Mouse (Mus musculus): ENCODE measurements around the gene Acvrl1.

Gene Acvrl1

DNA sequence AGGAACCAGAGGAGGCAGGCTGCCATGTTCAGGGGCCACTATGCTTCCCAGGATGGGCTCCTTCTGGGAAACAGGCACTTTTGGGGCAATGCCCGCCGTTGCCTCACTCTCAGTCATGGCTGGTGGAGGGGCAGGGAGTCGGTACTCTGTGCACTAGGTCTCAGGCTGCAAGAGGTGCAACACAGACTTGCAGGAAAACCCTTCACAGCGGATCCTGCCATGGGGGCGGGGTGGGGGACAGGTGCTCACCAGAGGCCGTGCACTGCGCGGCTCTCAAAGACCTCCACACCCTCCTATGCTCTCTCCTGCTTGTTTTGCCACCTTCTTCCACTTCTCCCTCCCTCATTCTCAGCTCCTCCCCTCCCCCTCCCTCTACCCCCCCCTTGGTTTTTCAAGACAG lies 14.3 kb downstream of the Acvrl1 start:
- DNase-seq (ENCODE audit: low read depth, low spot score), result no peak

- DNase-seq (ENCODE audit: low read depth, low spot score), result peak; percentile 96
Measured at GRCm38 (mm10) chr15:101143494-101143893, 15.2 kb downstream of the Acvrl1 start.

DNA sequence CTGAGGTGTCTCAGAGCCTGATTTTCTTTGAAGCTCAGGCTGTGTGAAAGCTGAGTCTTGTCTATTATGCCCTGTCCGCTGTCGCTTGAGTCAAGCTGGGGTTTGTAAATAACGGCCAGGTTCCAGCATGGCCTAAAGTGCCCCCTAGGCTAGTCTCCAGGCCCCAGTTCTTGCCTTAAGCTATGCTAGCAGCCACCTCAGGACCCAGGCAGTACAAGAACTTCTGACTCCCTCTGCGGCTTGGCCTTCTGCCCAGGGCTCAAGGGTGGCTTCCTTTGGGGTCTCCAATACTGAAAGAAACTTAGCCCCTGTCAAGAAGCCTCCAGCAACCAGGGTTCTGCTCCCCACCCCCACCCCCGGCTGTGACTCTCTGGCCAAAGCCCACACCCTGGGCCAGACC lies 15.9 kb downstream of the Acvrl1 start:
- DNase-seq (ENCODE audit: low read depth, low spot score), result peak; percentile 60

GRCm38 (mm10) chr15:101144779-101145178 lies 16.5 kb downstream of the Acvrl1 start:
- DNase-seq (ENCODE audit: low read depth, low spot score), result no peak

DNA sequence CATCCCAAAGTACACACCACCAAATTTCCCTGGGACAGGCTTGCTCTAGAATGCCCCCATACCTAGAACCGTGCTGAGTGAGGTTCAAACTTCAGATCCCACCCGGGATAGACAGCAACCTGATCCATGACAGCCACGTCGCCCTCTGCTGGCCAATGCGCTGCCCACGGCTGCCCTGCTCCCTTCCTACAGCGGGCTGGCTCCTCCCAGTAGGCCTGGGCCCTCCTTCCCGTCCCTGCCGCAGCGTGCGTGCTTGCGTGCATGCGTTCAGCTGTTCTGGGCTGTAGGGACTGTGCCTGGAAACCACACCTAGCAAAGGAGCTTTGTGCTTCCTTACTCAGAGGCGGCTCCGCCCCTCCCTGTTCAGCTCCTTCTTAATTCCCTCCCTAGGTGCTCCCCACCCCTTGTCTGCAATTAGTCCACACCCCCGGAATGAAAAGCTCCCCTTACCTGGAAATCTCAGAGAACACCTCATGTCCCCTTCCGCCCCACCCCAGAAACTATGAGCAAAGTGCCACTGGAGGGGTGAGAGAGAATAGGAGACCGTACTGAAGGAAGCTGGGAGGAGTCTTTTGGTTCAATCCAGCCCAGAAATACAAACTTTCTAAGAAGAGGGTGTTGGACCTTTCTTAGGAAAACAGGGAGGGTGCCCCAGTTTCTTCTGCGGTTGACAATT lies 17.2 kb downstream of the Acvrl1 start:
- DNase-seq (ENCODE audit: low read depth, low spot score), result peak; percentile 94

DNA sequence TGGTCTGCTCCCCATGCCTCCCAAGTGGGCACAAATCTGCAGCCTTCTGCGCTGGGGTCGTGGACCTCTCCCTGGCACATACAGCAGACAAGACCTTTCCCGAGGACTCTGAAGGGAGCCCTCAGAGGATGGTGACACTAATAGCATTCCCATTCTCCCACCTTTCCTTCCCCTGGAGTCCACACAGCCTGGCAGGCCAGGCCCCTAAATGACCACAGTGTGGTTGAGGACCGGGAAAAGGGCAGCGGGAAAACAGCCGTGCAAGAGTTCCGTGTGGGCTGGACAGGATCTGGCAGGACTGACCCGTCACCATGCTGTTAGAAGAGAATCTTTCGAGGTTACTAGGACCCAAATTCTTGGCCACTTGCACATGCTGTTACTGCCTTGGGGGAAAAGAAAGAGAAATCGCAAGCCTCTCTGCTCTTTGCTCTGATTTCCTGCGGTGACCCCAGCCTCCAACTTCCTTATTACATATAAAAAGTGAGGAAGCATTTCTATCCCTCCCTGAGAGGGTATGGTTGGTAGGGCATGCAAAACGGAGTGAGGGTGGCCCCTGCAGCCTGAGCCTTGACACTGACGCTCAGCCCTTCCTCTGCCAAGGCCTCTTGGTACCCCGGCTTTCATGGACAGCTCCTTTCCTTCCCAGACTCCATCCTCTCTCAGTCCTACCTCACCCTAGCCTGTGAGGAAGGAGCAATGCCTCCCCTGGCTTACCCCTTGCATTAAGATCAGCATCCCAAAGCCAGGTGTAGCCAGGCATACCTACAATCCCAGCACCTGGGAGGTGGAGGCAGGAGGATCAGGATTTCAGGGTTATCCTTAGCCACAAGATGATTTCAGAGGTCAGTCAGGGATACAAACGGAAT lies 18.0 kb downstream of the Acvrl1 start:
- DNase-seq (ENCODE audit: low read depth, low spot score), result no peak

DNA sequence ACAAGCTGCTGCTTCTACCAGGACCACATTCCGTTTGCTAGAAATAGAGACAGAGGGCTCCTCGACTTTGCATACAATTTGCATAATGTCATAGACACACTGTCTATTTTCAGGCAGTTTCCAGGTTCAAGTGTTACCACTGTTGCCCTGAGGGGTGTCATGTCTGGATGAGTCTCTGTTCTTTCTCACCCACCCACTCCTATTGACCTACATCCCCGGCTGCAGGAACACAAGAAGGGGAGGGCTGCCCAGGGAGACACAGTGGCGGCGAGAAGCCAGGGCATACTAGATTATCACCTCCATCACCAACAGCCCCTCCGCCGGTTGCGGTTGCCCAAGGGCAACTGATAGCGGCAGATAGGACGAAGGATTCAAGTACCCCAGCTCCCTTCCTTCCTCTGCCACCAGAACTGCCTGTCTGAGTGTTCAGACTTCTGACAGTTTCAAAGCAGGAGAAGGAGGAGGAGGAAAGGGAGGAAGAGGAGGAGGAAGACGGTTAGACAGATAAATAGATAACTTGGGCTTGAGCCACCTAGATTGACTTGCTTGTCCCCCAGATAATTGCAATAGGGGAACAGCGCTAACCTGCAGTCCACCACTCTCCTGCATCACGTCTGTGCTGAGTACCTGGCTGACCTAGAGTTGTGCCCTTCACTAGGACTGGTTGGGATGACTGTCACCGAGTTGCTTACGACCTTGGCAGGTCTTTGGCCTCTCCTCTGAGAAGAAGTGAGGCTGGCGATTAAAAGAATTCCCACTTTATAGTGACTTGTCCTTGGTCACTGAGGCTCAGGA lies 19.0 kb downstream of the Acvrl1 start:
- no peak for DNase-seq (ENCODE audit: low read depth, low spot score)

DNA sequence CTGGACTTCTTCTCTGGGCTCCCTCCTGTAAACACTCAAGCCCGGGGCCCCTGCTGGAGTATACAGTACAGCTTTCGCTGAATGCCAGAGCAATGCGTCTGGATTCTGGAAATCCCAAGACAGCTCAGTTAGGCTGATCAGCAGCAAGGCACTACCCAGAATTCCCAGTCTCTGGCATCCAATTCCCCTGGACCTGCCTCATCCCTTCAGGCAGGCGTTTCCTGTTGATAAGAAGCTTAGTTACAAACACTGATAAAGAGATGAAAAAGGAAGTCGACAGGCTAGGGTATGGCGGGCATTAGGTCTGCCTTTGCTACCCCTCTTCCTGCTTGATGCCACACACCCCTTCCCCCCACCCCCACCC lies 19.6 kb downstream of the Acvrl1 start:
- no peak for DNase-seq (ENCODE audit: low read depth, low spot score)

DNA sequence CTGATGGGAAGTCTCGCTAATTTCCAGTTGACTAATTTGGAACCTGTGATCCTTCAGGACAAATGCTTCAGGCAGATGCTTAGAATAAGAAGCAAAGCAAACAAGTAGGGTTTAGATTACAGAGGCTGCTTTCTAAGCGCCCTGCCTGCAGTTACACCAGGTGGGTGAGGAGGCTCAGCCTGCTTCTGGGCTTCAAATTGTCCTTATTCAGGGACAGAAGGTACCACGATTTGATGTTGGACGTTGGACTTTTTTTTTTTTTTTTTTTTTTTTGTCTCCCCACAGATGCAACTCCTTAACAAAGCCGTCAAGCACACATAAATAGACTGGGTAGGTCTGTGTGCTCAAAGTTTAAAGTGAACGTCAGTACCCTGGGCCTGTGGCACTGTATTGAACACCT lies 20.3 kb downstream of the Acvrl1 start:
- no peak for DNase-seq (ENCODE audit: low read depth, low spot score)

DNA sequence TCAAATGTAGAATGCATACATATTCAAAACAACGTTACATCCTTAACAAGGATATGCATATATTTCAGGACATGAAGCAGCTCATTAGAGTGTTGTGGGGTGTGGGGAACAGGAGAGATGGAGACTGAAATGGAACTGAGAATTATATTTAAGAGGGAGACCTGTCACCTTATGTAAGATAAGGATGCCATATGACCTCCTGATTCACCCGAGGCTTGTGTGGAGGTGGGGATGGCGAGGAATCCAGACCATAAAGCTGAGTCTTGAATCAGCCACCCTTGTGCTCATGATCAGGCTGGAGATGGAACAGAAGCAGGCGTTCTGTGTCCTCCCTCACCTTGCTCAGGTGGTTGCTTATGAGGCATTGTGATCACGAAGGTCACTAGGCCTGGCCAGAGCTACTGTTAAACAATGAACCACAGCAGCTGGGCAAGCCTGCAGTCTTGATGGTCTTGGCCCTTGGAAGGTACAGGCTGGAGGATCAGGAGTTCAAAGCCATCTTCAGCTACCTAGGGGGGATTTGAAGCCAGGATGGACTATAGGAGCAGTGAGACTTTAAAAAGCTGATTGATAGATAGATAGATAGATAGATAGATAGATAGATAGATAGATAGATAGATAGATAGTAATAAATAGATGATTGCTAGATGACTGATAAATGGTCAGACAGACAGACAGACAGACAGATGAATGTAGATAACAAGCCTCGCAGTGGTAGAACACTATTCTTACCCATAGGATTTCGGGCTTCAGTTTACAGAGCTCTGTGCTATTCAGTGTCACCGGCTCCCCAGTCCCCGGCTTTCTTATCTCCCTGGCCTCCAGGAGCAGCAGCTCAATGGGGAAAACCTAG lies 23.3 kb downstream of the Acvrl1 start:
- DNase-seq (ENCODE audit: low read depth, low spot score), result no peak

DNA sequence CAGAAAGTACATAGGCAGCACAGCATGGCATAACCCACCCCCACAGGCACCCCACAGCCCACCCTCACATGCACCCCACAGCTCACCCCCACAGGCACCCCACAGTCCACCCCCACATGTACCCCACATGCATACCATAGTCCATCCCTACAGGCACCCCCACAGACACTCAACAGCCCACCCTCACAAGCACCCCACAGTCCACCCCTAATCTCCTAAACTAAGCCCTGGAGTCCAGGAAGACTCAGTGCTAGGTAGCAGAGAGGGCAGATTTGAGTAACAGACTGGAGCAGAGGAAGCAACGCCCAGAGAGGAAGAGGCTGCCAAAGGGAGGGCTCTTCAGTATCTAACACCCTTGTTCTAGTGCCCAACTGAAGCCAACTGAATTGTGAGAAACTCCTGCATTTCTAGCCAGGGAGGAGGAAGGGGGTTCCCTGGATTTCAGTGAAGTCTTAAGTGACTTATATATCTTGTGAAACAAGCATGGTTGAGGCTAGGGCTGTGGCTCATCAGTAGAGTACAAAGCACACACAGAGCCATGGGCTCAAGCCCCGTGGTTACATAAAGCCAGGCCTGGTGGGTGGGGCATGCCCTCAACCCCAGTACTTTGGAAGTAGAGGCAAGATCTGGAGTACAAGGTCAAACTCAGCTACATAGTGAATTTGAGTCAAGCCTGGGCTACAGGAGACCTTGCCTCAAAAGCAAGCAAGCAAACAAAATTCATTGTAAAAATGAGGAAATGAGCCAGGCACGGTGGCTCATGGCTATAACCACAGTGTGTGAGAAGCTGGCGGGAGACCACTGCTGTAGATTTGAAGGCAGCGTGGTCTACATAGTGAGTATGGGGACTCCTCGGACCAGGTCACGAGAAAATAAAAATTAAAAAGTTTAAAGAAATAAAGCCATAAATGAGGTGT lies 26.6 kb downstream of the Acvrl1 start:
- DNase-seq (ENCODE audit: low read depth, low spot score), result no peak

- no peak for DNase-seq (ENCODE audit: low read depth, low spot score)
Measured at GRCm38 (mm10) chr15:101160128-101160527, 31.8 kb downstream of the Acvrl1 start.

GRCm38 (mm10) chr15:101160591-101160990 lies 32.3 kb downstream of the Acvrl1 start:
- no peak for DNase-seq (ENCODE audit: low read depth, low spot score)

DNA sequence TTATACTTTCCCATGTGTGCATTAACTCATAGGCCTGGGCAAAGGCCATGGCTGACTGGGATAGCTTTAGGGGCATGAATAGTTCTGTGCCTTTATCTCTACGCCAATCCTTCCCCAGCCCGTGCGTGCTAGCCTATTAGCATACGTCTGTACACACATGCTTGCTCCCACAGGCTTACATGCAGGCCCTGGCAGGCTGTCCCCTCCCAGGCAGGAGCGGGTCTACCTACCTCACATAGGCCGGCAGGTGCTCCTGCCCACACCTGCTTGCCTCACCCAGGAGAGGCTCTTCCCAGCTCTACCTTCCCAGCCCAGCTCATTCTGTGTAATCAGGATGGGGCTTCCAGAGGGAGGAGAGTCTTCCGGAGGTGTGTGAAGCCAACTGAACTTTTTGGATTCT lies 33.2 kb downstream of the Acvrl1 start:
- no peak for DNase-seq (ENCODE audit: low read depth, low spot score)

- DNase-seq (ENCODE audit: low read depth, low spot score), result no peak
Measured at GRCm38 (mm10) chr15:101163056-101163458, 34.7 kb downstream of the Acvrl1 start.

DNA sequence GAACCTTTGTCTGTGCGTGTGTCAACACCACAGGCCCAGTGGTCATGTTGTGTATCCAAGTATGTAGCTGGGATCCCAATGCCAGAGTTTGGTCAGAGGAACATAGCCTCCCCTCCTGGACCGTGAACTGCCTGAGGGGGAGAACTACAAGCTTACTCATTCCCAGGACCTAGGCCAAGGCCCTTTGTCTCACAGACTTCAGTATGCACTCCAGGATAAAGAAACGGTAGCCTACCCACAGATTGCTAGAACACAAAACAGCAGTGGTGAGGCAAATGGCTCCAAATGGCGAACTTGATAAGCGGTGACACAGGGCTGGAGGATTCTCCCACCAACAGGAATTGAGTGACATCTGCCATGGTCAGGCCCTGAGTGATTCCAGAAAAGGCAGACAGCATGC lies 35.5 kb downstream of the Acvrl1 start:
- DNase-seq (ENCODE audit: low read depth, low spot score), result no peak

DNA sequence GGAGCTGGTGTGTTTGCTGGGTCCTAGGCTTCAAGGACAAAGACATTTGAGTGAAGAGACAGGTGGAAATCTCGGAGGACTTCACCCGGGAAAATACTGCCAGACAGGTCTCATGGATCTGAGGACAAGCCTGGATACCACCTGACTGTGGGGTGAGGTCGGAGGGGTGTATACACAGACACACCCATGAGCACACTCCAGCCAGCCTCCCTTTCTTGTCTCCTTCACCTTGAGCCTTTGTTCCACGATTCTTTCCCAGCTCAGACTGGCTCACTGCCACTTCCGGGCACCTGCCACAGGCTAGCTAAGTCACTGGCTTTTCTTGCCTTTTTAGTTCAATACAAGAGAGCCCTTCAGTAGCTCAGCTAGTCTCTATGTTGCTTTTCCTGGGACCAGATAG lies 36.0 kb downstream of the Acvrl1 start:
- no peak for DNase-seq (ENCODE audit: low read depth, low spot score)

GRCm38 (mm10) chr15:101165658-101166437 lies 37.5 kb downstream of the Acvrl1 start:
- DNase-seq (ENCODE audit: low read depth, low spot score), result no peak

DNA sequence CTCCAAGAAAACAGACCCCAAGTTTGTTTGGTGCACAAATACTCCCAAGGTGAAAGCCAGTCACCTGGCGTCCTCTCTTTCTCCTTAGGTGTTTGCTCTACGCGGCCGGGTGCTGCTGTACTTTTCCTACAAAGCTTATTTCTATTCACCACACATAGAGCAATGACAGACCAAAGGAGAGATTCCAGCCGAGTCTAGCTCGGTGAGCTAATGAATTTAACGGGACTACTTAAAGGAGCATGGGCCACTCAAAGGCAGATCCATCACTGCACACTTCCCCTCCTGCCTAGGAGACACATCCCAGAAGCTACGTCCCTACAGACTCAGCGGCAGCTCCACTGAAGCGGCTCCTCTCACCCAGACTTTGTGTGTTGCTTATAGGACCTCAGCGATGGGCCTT lies 39.2 kb downstream of the Acvrl1 start:
- DNase-seq (ENCODE audit: low read depth, low spot score), result no peak

DNA sequence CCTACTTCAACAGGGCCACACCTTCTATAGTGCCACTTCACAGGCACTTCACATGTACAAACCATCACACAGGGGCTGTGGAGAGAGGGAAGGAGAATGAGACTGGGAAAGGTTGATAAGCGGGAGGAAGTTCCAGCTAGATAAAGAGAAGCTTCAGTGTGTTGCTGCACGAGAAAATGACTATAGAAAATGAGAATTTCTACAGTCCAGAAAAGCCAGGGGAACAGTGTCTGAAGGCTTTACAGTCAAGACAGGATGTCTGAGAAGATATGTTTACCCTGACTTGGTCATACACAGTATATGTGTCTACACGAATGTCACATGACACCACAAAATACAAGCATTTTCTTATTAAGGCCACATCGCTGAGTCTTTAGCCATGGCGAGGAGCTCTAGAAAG lies 41.6 kb downstream of the Acvrl1 start:
- DNase-seq (ENCODE audit: low read depth, low spot score), result no peak
